Mouse (Mus musculus) left cerebral cortex, adult 8-10 months (tissue): Measurements from ENCODE around the gene Plod3. TPM values are rescaled to one million over a fixed set of nuclear protein-coding genes. Genes with fewer than 3 reads are reported as not detected.

ENCODE experiments used
- microRNA-seq, 2 experiments: library from miRNA; unstranded; fragments of <30 nt; microRNA quantifications; one replicate each; pipeline ENCODE4 v1.2.0; 2022
- total RNA-seq, 4 experiments: library from RNA; stranded (reverse); gene quantifications; 2 replicates each; pipeline ENCODE4 v1.2.4; 2022

Plod3 gene
- total RNA-seq, 4 experiments from 2014 or later = 27.9 to 43.3 (median 34.2) TPM

Small RNAs within 50 kb of the gene (microRNA-seq; reads per million reads assigned to microRNA genes)
- gene Mir702 = 239 to 352 reads per million in 2 experiments

Other genes with a start within 250 kb of the Plod3 start
- 1 to 10 TPM; 6.0 to 8.4 (median 6.8) TPM for gene Col26a1, start 103.8 kb upstream of the Plod3 start, total RNA-seq
- gene Ift22, start 78.9 kb upstream of the Plod3 start, total RNA-seq = 10 to 100 TPM; 87.2 to 95.6 (median 91.6) TPM
- 100 to 1,000 TPM; 256 to 283 (median 275) TPM for gene Fis1, start 33.7 kb upstream of the Plod3 start, total RNA-seq
- gene Cldn15, start 20.4 kb upstream of the Plod3 start, total RNA-seq = under 1 TPM in 2 of 4 experiments, not detected in 2; 0.23 to 0.25 TPM
- 10 to 100 TPM; 81.9 to 92.7 (median 85.8) TPM for gene Znhit1, start 1.0 kb downstream of the Plod3 start, total RNA-seq
- 100 to 1,000 TPM; 243 to 291 (median 262) TPM for gene Vgf, start 39.4 kb downstream of the Plod3 start, total RNA-seq
- 100 to 1,000 TPM; 318 to 379 (median 354) TPM for gene Ap1s1, start 59.1 kb downstream of the Plod3 start, total RNA-seq
- gene Serpine1, start 85.2 kb downstream of the Plod3 start, total RNA-seq = 1 to 10 TPM; 1.1 to 2.7 (median 1.9) TPM
- 1 to 10 TPM; 5.4 to 8.9 (median 7.4) TPM for gene Trim56, start 129.2 kb downstream of the Plod3 start, total RNA-seq
- not detected for gene Muc3, start 162.3 kb downstream of the Plod3 start, total RNA-seq
- gene Muc3a, start 225.4 kb downstream of the Plod3 start, total RNA-seq = 1 to 10 TPM; 3.6 to 5.6 (median 4.5) TPM